Mouse (Mus musculus) liver, embryonic 15.5 days (tissue): ENCODE measurements around the gene Eef1akmt2. TPM values are rescaled to one million over a fixed set of nuclear protein-coding genes. Genes with fewer than 3 reads are reported as not detected.

Experiments used
- ATAC-seq: fragments of 200-750 bp; cut with Nextera tagmentation; 2 replicates; pipeline ENCODE4 v1.8.0; 2017; ENCODE audit warnings: moderate number of reproducible peaks, mild to moderate bottlenecking, moderate library complexity; ENCODE audit not compliant: insufficient read depth
- H3K27ac ChIP-seq: fragments of 300-500 bp; sonication (generic); replicated peaks from 2 replicates; pipeline ENCODE4 v1.5.1; 2015; ENCODE audit warnings: mild to moderate bottlenecking, inconsistent platforms
- H3K27me3 ChIP-seq: fragments of 300-500 bp; sonication (generic); 2 replicates; pipeline ENCODE4 v1.6.1; 2015; ENCODE audit warnings: mild to moderate bottlenecking, inconsistent platforms
- H3K36me3 ChIP-seq: fragments of 300-500 bp; sonication (generic); replicated peaks from 2 replicates; pipeline ENCODE4 v1.6.1; 2015; ENCODE audit warnings: moderate library complexity, mild to moderate bottlenecking, inconsistent platforms
- H3K4me1 ChIP-seq: fragments of 300-500 bp; sonication (generic); replicated peaks from 2 replicates; pipeline ENCODE4 v1.6.1; 2015; ENCODE audit warnings: inconsistent platforms
- H3K4me2 ChIP-seq: fragments of 300-500 bp; sonication (generic); 2 replicates; pipeline ENCODE4 v1.6.1; 2015; ENCODE audit warnings: moderate library complexity, mild to moderate bottlenecking, inconsistent platforms
- H3K4me3 ChIP-seq: fragments of 300-500 bp; sonication (generic); replicated peaks from 2 replicates; pipeline ENCODE4 v1.5.1; 2015; ENCODE audit warnings: mild to moderate bottlenecking, inconsistent platforms
- H3K9ac ChIP-seq: fragments of 300-500 bp; sonication (generic); 2 replicates; pipeline ENCODE4 v1.6.1; 2015; ENCODE audit warnings: moderate library complexity, mild to moderate bottlenecking, inconsistent platforms
- H3K9me3 ChIP-seq: fragments of 300-500 bp; sonication (generic); replicated peaks from 2 replicates; pipeline ENCODE4 v1.6.1; 2016; ENCODE audit warnings: inconsistent platforms
- WGBS: fragments of 180-500 bp; shearing (Covaris S2); methylation state at CpG from one replicate; pipeline ENCODE4 v1.1.7; 2015; ENCODE audit warnings: mixed read lengths; ENCODE audit not compliant: insufficient replicate concordance; 5-methylcytosine and 5-hydroxymethylcytosine counted together
- polyA plus RNA-seq: library from polyadenylated mRNA; unstranded; fragments of >200 nt; fragmentation: Nextera tagmentation; extraction: Ambion mirVana; gene quantifications from 2 replicates; pipeline ENCODE4 v1.2.1, GENCODE M21; 2015

Eef1akmt2 gene
- polyA plus RNA-seq, 1 experiment from 2014 or later, result 17.2 TPM

DNA sequence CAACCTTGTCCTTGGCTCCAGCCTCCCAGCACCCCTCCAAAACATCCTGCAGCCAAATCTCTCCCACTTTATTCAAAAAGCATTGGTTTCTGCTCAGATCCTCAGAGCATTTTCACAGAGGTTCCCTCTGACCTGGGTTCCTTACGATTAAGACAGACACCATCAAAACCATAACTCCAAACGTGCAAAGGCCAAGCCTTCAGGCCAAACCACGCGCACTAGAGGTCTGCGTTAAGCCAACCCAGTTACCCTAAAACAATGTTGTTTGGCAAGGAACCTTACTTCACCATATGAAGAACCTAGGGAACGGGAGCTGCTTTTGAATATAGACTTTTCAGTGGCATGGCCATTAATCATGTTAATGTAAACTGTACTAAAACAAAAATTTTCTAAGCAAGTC lies 42.8 kb downstream of the Eef1akmt2 start:
- Histone ChIP-seq H3K27me3 (peaks cover 17% of the 10 kb centered on the region), H3K9me3 (no peaks in the 10 kb centered on the region), H3K36me3 (no peaks in the 10 kb centered on the region), H3K4me1 (peaks cover 96% of the 10 kb centered on the region), H3K9ac (no peak overlapping the region), H3K4me3 (no peak overlapping the region), H3K4me2 (peak overlapping the region; percentile 45), H3K27ac (peak overlapping the region; percentile 59; the same call in 1 of the 2 replicates)
- 51% methylated on average over 6 of the region's 6 CpGs for WGBS
- ATAC-seq, result no peak

DNA sequence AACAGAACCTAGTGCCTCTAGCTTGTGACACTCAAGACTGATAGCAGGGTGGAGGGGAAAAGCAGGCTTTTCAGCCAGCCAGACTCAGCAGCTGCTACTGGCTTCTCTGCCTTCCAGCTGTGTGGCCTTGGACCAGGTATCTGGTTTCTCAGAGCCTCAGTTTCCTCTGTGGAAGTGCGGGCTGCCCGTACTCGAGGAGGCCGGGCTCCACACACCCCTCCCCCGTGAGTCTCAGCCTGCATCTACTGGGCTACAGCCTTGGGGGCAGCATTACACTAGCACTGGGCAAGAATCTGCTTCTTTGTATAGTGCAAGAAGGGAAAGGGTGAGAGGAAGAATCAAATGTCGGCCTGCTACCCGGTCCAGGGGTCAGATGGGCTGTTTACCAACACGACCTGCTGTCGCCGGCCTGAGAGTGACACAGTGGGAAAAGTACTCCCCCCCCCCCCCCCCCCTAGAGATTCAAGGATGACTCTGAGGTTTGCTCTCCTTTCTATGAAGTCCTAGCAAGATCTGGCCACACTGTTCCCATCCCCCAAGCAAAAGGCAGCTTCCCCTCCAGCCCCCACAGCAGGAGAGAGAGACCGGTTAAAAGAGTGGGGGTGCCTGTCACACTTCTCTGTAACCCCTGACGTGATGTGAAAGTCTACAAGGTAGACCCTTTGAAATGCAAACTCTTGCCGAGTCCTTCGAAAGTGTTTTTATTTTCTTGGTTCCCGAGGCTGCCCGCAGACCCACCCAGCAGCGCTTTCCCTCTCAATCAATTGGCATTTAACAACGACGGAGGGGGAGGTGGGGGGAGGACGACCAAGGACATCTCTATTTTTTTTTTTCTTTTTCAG lies 43.4 kb downstream of the Eef1akmt2 start:
- peak overlapping the region; percentile 75 for H3K27ac ChIP-seq
- no peaks in the 10 kb centered on the region for H3K36me3 ChIP-seq
- no peak overlapping the region for H3K4me3 ChIP-seq
- ATAC-seq, result no peak
- H3K4me1 ChIP-seq, result peaks cover 99% of the 10 kb centered on the region
- H3K9ac ChIP-seq, result peak overlapping the region; percentile 23; the same call in 1 of the 2 replicates
- H3K9me3 ChIP-seq, result no peaks in the 10 kb centered on the region
- 10% methylated on average over 20 of the region's 20 CpGs for WGBS
- peak overlapping the region; percentile 45 for H3K4me2 ChIP-seq
- peaks cover 12% of the 10 kb centered on the region for H3K27me3 ChIP-seq

DNA sequence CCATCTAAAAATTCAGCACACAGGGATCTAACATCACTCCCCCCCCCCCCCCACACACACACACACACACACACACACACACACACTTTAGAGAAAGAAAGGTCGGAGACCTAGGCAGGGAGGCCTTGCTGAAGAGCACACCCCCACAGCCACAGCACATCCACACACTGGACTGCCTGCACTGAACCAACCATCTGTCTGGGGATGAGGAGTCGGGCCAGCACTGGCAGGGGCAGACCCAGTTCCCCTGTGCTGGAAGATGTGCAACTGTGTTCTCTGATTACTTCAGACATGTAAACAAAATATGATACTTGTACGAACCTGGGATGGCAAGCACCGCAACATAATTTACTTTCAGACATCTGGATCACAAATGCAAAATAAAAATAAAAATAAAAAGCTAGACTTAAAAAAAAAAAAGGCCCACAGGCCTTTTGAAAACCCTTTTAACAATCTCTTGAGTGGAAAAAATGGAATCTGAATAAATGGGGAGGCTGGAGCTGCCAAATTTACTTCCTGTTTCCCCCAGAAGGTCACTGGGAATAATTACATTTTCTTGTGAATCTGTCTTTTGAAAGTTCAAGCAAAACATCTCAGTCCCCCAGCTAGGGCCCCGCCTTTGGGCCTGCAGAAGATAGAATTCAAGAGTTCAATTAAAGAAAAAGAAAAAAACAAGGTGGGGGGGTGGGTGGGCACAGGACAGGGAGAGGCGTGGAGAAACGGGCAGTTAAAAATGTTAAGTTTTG lies 44.2 kb downstream of the Eef1akmt2 start:
- Histone ChIP-seq H3K4me1 (peaks cover 99% of the 10 kb centered on the region), H3K4me3 (no peak overlapping the region), H3K9ac (no peak overlapping the region), H3K27me3 (peaks cover 4% of the 10 kb centered on the region), H3K36me3 (no peaks in the 10 kb centered on the region), H3K9me3 (no peaks in the 10 kb centered on the region), H3K27ac (peak overlapping the region; percentile 75), H3K4me2 (peak overlapping the region; percentile 45; the same call in 1 of the 2 replicates)
- no peak for ATAC-seq
- 67% methylated on average over 7 of the region's 7 CpGs for WGBS

DNA sequence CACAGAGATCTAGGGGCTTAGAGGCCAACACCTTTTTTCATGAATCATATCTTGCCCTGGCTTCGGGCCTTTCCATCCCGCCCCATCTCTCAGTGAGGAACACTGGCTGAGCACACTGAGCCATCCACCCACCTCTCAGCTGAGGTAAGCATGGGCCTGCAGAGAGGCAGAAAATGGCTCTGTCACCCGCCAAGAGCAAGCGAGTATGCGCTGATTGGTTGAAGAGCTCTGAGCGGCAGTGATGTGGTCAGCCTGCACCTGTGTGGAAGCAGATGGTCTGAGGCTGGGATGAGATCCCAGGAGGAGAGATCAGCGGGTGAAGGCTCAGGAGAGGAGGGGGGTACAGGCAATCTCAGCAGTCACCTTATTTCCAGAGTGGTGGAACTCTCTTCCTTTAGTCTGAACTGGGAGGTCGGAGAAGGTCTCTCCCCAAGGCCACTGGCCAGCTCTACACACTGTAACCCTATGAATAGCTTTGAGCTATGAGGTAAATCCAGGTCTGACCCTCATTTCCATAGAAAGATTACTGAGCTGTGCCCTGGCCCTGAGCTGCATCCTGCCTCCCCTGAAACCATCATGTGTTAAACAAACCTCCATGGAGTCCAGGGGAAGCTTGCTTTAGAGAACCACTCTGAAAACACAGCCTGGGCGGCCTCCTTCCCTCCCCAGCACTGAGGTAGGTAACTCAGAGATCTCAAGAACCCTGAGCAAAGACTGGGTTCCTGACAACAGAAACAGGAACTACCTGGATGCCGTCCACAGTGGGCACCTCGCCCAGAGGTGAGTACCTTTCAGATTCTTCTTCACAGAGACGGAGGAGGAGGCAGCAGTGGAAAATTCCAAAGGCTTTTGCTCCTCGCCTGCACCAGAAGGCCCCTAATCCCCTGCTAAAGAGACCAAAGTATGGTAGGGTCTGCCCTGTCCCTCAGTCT lies 45.3 kb downstream of the Eef1akmt2 start:
- Histone ChIP-seq H3K9ac (no peak overlapping the region; the same call in 1 of the 2 replicates), H3K36me3 (no peaks in the 10 kb centered on the region), H3K4me2 (no peak overlapping the region), H3K9me3 (no peaks in the 10 kb centered on the region), H3K27ac (peak overlapping the region; percentile 59), H3K4me3 (no peak overlapping the region), H3K4me1 (peaks cover 99% of the 10 kb centered on the region), H3K27me3 (no peaks in the 10 kb centered on the region)
- WGBS, result 80% methylated on average over 13 of the region's 13 CpGs
- no peak for ATAC-seq

DNA sequence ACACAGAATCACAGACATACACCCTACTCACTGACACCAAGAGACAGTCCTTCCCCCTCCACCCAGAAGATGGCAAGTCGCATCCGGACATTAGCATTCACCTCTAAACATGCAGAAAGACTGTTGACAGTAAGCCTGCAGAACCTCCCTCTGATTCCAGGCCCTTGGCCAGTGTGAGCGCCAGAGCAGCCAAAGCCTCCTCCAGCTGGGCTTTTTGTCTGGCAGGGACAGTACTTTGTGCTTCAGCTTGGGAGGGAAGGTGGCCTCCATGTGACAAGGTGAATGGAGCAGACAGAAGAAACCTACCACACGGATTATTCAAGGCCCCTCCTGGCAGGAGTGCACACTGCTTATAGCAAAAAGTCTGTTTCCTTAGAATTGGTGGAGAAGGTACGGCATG lies 46.2 kb downstream of the Eef1akmt2 start:
- no peak for ATAC-seq
- 72% methylated on average over 5 of the region's 5 CpGs for WGBS
- H3K4me1 ChIP-seq, result peaks cover 98% of the 10 kb centered on the region

DNA sequence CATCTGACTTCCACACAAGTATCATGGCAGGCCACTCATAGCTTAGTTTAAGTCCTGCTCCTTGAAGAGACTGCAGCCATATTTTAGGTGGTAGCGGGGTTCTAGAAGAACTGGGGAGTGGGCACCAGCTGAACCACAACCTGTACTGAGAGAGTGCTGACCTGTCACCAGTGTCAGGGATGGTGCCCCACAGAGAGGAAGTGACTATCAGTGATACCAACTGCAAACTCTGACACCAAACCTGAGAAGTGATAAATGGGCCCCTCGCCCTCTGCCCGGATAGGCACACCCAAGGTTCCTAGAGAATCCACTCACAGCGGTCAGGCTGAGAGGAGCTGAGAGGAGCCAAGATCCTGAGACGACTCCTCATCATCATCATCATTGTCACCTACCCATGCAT lies 47.5 kb downstream of the Eef1akmt2 start:
- Histone ChIP-seq H3K4me2 (peak overlapping the region; percentile 50), H3K9ac (peak overlapping the region; percentile 3; the same call in 1 of the 2 replicates), H3K4me1 (peaks cover 96% of the 10 kb centered on the region), H3K9me3 (no peaks in the 10 kb centered on the region), H3K36me3 (0 out of 2 replicates have a peak, but pooled peaks cover 2% of the 10 kb centered on the region), H3K27me3 (no peaks in the 10 kb centered on the region), H3K4me3 (no peak overlapping the region), H3K27ac (peak overlapping the region; percentile 69)
- 31% methylated on average over 5 of the region's 5 CpGs for WGBS
- peak; percentile 75 for ATAC-seq

More for the DNA sequence above, 46.2 kb downstream of the Eef1akmt2 start:
- Histone ChIP-seq H3K36me3 (no peaks in the 10 kb centered on the region), H3K9me3 (no peaks in the 10 kb centered on the region), H3K27ac (peak overlapping the region; percentile 59; the same call in 1 of the 2 replicates), H3K4me3 (no peak overlapping the region), H3K4me2 (no peak overlapping the region), H3K9ac (no peak overlapping the region), H3K27me3 (no peaks in the 10 kb centered on the region)

DNA sequence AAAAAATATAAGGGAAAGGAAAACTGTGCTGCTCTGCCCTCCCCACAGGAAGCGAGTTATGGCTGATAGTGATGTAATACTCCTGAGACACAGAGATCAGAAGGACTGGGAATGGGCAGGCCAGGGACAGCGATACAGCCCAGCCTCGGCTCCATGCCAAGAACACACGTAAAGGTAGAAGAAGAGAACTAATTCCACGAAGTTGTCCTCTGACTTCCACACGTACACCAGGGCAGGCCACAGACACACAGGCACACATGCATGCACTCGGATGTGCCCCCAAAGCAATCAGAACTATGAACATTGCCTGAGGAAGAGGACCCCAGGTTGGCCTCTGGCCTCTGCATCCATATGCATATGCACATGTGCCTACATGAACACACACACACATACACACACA lies 48.0 kb downstream of the Eef1akmt2 start:
- Histone ChIP-seq H3K36me3 (0 out of 2 replicates have a peak, but pooled peaks cover 2% of the 10 kb centered on the region), H3K27ac (peak overlapping the region; percentile 69), H3K4me2 (peak overlapping the region; percentile 50), H3K27me3 (no peaks in the 10 kb centered on the region), H3K9me3 (no peaks in the 10 kb centered on the region), H3K4me1 (peaks cover 96% of the 10 kb centered on the region), H3K9ac (peak overlapping the region; percentile 3; the same call in 1 of the 2 replicates), H3K4me3 (no peak overlapping the region)
- peak; percentile 34 for ATAC-seq
- 53% methylated on average over 7 of the region's 7 CpGs for whole genome bisulfite sequencing

DNA sequence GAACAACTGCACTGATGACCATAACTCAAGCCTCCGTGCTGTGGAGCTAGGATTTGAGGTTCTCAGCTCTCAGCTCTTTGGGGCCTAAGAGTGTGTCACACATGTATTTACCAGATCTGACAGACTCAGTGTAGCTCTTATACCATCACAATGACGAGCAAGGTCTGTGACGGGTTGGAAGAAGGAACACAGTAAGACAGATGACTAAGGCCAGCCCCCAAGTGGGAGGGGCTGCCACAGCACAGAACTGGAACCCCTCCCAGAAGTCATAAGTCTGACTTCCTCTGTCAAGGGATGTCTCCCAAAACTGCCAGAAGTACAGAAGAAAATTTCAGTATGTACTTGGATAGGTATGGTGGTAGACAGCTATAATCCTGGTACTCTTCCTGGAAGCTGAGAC lies 48.5 kb downstream of the Eef1akmt2 start:
- H3K9ac ChIP-seq, result no peak overlapping the region
- peak overlapping the region; percentile 50; the same call in 1 of the 2 replicates for H3K4me2 ChIP-seq
- H3K27ac ChIP-seq, result peak overlapping the region; percentile 69

DNA sequence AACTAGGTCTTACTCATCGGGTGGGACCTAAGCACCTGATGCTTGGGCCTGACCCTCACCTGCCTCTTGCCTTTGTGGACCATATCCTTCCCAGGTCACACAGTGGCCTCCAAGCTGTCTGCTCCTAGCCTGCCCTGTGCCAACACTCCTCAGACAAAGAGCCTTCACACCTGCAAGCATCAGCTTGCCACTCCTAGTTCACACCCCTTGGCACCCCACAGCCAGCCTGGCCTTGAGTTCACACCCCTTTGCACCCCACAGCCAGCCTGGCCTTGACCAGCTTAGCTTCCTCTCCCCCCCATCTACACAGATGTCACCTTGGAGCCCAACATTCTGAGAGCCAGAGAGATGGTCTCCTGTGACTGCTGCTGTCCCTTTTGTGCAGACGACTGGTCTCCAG lies 49.1 kb downstream of the Eef1akmt2 start:
- Histone ChIP-seq H3K4me1 (peaks cover 88% of the 10 kb centered on the region), H3K36me3 (0 out of 2 replicates have a peak, but pooled peaks cover 2% of the 10 kb centered on the region), H3K9me3 (no peaks in the 10 kb centered on the region), H3K27me3 (no peaks in the 10 kb centered on the region), H3K27ac (peak overlapping the region; percentile 69), H3K4me3 (no peak overlapping the region), H3K9ac (no peak overlapping the region), H3K4me2 (no peak overlapping the region)
- no peak for ATAC-seq
- WGBS, result 71% methylated on average over 2 of the region's 2 CpGs

More for the DNA sequence above, 48.5 kb downstream of the Eef1akmt2 start:
- H3K36me3 ChIP-seq, result 0 out of 2 replicates have a peak, but pooled peaks cover 2% of the 10 kb centered on the region
- H3K27me3 ChIP-seq, result no peaks in the 10 kb centered on the region
- no peaks in the 10 kb centered on the region for H3K9me3 ChIP-seq
- 38% methylated on average over 3 of the region's 3 CpGs for WGBS
- H3K4me3 ChIP-seq, result no peak overlapping the region
- peaks cover 94% of the 10 kb centered on the region for H3K4me1 ChIP-seq
- peak; percentile 56 for ATAC-seq

DNA sequence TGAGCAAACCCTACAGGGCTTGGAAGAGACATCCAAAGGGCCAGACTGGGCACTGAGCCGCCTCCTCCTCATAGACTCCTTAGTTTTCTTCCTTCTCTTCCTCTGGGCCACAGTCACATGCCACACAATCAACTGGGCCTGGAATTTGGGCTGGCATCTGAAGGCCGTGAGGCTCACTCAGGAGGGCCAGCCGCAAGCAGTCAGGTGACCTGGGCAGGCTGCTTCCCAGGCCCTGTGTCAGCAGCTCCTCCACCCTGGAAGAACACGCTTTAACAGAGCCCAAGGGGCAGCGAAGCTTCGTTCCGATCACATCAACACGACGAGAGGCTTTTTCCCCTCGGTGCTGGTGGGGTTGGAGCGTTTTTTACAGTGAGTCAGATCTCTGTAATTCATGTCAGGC lies 49.8 kb downstream of the Eef1akmt2 start:
- WGBS, result 76% methylated on average over 11 of the region's 11 CpGs
- Histone ChIP-seq H3K4me3 (no peak overlapping the region), H3K4me1 (peaks cover 82% of the 10 kb centered on the region), H3K9ac (no peak overlapping the region), H3K27ac (no peak overlapping the region), H3K9me3 (no peaks in the 10 kb centered on the region), H3K27me3 (no peaks in the 10 kb centered on the region), H3K4me2 (no peak overlapping the region), H3K36me3 (0 out of 2 replicates have a peak, but pooled peaks cover 2% of the 10 kb centered on the region)
- ATAC-seq, result no peak
